Comparison of ENCODE assay signal across 7 mouse cellular contexts in the genomic region with DNA sequence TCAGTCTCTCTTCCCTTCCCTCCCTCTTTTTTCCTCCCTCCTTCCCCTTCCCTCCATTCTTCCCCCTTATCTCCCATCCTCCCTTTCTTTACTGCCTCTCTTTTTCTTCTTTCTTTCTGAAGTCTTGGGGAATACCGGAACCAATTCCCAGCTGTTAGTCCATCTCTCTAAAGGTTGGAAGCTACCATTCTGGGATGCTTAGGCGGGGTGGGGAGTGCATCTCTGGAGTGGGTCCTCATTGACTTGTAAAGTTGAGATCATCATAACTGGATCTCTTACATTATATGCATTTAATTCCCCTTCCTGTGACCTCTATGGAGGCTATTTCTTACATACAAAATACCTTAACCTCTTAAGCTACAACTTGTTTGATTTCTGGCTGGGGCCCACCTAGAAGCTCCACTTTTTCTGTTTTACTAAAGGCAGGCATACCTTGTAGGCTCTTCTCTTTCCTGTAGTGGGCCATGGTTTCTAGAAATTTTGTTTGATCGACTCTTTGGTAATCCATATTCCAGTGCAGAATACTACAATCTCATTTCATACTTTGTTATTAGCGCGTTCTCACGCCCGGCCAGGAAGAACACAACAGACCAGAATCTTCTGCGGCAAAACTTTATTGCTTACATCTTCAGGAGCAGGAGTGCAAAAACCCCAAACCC.
A peak's percentile ranks its signal among the peaks of the same experiment; 100 is the strongest.
DNase-seq lines count a peak whose midpoint lies in the region; ATAC-seq lines count a peak whose summit lies in the region.

No protein-coding gene starts in this region.

- peaks cover 20% of the 10 kb centered on the region for H3K4me1 ChIP-seq in forebrain, embryonic 15.5 days
- no peaks in the 10 kb centered on the region for H3K4me1 ChIP-seq in liver, embryonic 12.5 days
- H3K4me1 ChIP-seq in stomach, embryonic 16.5 days (ENCODE audit: control insufficient read depth, insufficient read depth, low read length): no peaks in the 10 kb centered on the region

- peak; percentile 63; the same call in 1 of the 2 replicates for ATAC-seq in forebrain, embryonic 15.5 days (replicated peaks)
- ATAC-seq in liver, embryonic 12.5 days: no peak
- no peak for ATAC-seq in stomach, embryonic 16.5 days (ENCODE audit: insufficient read depth, low FRiP score)

- WGBS in forebrain, embryonic 15.5 days: 10% methylated on average over 8 of the region's 8 CpGs
- WGBS in liver, embryonic 12.5 days (ENCODE audit: insufficient replicate concordance): 28% methylated on average over 8 of the region's 8 CpGs
- WGBS in stomach, embryonic 16.5 days: 23% methylated on average over 8 of the region's 8 CpGs

- H3K9me3 ChIP-seq in forebrain, embryonic 15.5 days: no peaks in the 10 kb centered on the region
- H3K9me3 ChIP-seq in liver, embryonic 12.5 days (replicated peaks): no peaks in the 10 kb centered on the region
- no peaks in the 10 kb centered on the region for H3K9me3 ChIP-seq in stomach, embryonic 16.5 days (replicated peaks; ENCODE audit: control insufficient read depth, low read length)

- H3K36me3 ChIP-seq in forebrain, embryonic 15.5 days: no peaks in the 10 kb centered on the region
- no peaks in the 10 kb centered on the region for H3K36me3 ChIP-seq in liver, embryonic 12.5 days
- no peaks in the 10 kb centered on the region for H3K36me3 ChIP-seq in stomach, embryonic 16.5 days (ENCODE audit: control insufficient read depth, insufficient read depth, low read length)

- H3K27ac ChIP-seq in forebrain, embryonic 15.5 days (replicated peaks): no peak overlapping the region
- H3K27ac ChIP-seq in liver, embryonic 12.5 days: no peak overlapping the region
- no peak overlapping the region for H3K27ac ChIP-seq in stomach, embryonic 16.5 days (ENCODE audit: low read length)

- peak overlapping the region; percentile 50 for H3K9ac ChIP-seq in forebrain, embryonic 15.5 days (replicated peaks)
- no peak overlapping the region for H3K9ac ChIP-seq in liver, embryonic 12.5 days
- peak overlapping the region; percentile 47; the same call in 1 of the 2 replicates for H3K9ac ChIP-seq in stomach, embryonic 16.5 days (ENCODE audit: low read length)

- peak overlapping the region; percentile 46 for H3K4me3 ChIP-seq in forebrain, embryonic 15.5 days
- peak overlapping the region; percentile 50 for H3K4me3 ChIP-seq in liver, embryonic 12.5 days
- peak overlapping the region; percentile 43 for H3K4me3 ChIP-seq in stomach, embryonic 16.5 days (replicated peaks; ENCODE audit: low read length)

- peak; percentile 44 for DNase-seq in retina, postnatal 1 day
- no peak for DNase-seq in retina, embryonic 14.5 days (ENCODE audit: low spot score)
- DNase-seq in urinary bladder, postnatal 14 days (ENCODE audit: low spot score): no peak
- DNase-seq in layer of hippocampus, adult 8-10 months (ENCODE audit: low spot score in 2 of 2): no peak

- H3K4me2 ChIP-seq in forebrain, embryonic 15.5 days (replicated peaks): peak overlapping the region; percentile 55
- peak overlapping the region; percentile 57 for H3K4me2 ChIP-seq in liver, embryonic 12.5 days
- peak overlapping the region; percentile 53 for H3K4me2 ChIP-seq in stomach, embryonic 16.5 days (ENCODE audit: low read depth, low read length)

- no peaks in the 10 kb centered on the region for H3K27me3 ChIP-seq in forebrain, embryonic 15.5 days
- no peaks in the 10 kb centered on the region for H3K27me3 ChIP-seq in liver, embryonic 12.5 days (replicated peaks)
- H3K27me3 ChIP-seq in stomach, embryonic 16.5 days (ENCODE audit: control insufficient read depth, insufficient read depth, low read length): no peaks in the 10 kb centered on the region; the same call in 1 of the 2 replicates
